Mouse (Mus musculus) kidney, adult 11 months (tissue): ENCODE results near the gene Cd3d.

Experiments used
- DNase-seq: peaks from one replicate; pipeline ENCODE4 v3.0.0; 2022

The Cd3d gene

DNA sequence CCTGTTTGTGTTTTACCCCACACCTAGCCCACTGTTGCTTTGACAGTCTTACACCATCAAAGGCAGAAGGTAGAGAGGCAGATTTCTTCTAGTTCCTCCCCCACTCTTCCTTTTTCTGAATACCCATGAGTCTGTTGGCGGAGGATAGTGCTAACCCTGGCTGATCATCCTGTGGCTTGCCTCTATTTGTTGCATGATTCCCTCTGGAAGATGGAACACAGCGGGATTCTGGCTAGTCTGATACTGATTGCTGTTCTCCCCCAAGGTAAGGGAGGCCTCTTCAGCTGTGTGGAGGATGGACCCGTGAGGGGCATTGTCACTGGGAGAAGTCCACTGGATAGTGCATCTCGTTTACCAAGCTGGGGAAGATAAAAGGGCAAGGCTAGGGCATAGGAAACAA lies at the start of gene Cd3d:
Cd3d (plus strand) TSS at position 111 of the 400 bp plus-strand sequence.
- no peak for DNase-seq

DNA sequence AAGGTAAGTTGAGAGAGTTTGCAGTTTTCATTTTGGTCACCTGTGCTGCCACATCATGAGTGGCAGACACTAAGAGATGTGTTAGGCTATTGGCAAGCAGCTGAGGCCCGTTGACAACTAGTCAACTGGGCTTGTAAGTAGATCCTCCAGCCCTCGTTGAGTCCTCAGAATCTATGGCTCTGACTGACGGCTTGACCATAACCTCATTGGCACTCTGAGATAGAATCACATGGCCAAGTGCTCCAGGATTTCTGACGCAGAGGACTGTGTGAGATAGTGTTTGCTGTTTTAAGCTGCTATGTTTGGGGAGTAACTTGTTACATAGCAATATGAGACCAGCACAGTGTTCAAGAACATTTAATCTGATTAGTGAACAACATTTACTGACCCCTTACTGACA lies 39.8 kb upstream of the Cd3d start:
- no peak for DNase-seq

GRCm38 (mm10) chr9:44942421-44942820 lies 39.2 kb upstream of the Cd3d start:
- no peak for DNase-seq

DNA sequence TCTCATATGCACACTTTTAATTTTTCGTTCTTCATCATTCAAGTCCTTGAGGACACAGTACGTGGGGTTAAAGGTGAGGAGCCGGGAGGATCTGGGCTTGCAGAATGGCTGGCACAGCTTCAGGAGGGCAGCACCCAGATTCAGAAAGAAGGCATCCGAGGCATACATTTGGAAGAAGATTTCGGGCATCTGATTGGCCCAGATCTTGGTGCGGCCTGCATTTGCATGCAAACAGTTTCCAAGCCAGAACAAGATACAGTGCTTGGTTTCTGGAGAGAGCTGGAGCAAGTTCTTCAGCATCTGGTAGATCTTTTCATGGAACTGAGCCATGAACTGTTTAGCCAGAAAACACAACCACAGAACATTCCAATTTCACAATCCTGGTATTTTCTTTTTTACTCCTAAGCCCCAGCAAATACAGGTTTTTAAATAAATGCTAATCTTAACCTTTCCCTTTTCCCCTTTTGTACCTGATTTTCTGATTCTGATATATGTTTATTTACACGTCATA lies 35.3 kb upstream of the Cd3d start:
- DNase-seq, result no peak

GRCm38 (mm10) chr9:44947836-44948235 lies 33.8 kb upstream of the Cd3d start:
- peak; percentile 16 for DNase-seq

DNA sequence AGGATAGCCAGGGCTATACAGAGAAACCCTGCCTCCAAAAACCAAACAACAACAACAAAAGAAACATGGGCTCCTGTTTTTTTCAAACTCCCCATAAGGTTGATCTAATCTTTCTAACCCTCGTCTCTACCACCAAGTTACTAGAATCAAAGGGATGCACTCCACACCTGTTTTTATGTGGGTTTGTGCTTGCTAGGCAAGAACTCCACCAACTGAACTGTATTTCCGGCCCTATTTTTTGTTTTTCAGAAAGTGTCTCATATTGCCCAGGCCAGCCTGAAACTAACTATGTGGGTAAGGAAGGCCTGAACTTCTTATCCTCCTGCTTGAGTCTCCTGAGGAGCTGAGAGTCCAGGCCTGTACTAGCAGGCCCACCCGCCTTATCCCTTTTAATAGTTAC lies 27.2 kb upstream of the Cd3d start:
- DNase-seq, result no peak

GRCm38 (mm10) chr9:44965126-44965832 lies 16.3 kb upstream of the Cd3d start, which contains the start of gene Ube4a:
Gene Ube4a (minus strand): TSS chr9:44965600.
- DNase-seq, result peak; percentile 99

GRCm38 (mm10) chr9:44965833-44966466 lies 15.6 kb upstream of the Cd3d start:
- DNase-seq, result no peak

DNA sequence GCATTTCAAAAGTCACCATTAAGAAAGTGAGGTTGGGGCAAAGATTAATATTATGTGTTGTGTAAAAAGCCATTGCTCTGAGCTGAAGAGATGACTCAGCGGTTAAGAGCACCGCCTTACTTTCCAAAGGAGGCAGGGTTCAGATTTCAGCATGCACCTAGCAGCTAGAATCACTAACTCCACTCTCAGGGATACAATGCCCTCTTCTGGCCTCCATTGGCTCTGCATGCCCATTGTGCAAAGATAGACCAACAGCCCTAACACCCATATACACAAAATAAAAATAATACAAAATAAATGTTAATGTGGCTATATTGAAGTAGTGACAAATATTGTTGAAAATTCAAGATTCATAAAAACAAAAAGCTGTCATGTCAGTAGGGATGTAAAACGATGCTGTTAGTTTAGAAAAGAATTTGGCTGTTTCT lies 14.8 kb upstream of the Cd3d start:
- DNase-seq, result peak; percentile 86

- DNase-seq, result peak; percentile 16
These were observed 13.8 kb upstream of the Cd3d start for GRCm38 (mm10) chr9:44967763-44968162.

DNA sequence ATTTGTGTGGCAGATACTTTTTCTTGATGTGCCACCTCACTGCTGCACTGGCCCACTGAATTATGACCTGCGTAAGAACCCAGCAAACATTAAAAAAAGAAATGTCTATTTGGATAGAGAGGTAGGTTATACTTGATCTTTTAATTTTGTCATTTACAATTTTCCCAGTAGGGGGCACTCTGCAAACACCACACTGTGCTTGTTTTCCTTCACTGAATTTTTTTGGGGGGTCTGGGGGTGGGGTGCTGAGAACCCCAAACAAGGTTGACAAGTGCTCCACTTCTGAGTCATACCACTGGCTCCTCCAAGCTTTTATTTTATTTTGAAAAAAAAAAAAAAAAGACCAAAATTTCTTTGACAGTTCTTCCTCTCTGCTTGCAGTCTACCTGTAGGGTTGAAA lies 12.1 kb upstream of the Cd3d start:
- no peak for DNase-seq

GRCm38 (mm10) chr9:44977813-44978212 lies 3.8 kb upstream of the Cd3d start:
- no peak for DNase-seq

GRCm38 (mm10) chr9:44979806-44980205 lies 1.8 kb upstream of the Cd3d start:
- no peak for DNase-seq

DNA sequence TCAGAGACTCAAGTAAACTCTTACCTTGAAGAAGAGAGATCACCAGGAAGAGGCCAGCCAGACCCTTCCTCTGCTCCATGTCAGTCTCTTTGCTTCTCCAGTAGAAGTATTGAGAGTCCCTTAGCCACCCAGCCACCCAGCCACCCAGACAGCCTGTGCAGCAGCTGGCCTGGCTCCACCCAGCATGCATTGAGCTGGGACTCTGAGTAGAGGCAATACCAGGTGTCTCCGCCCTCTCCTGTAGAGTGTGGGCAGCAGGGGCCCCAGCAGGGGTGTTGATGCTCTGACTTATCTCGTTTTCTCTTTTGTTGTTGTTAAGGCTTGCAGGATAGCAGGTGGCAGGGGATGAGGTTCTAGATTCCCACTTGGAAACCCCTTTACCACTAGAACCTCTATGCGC lies 1.3 kb upstream of the Cd3d start, which contains the start of gene Cd3g:
Cd3g (minus strand) TSS at position 190 of the 400 bp plus-strand sequence.
- DNase-seq, result no peak

DNA sequence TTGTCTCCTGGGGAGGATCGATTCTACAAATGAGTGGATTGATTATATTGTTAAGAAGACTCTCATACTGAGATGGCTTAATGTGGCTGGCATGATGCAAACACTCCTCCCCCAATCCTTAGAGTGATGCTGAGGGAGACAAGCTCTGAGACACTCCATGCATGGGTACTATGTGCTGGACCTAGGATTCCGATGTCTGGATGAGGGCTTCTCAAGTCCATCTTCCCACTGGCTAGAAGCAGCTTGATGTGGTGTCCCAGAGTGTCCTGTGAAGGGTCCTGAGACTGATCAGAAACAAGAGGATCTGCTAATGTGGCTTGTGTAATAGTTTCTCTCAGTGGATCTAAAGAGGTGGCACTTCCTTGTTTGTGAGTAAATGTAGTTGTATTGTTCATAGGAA lies 482 bp upstream of the Cd3d start:
- DNase-seq, result no peak

- DNase-seq, result no peak
These were observed 495 bp downstream of the Cd3d start for GRCm38 (mm10) chr9:44982081-44982480.

GRCm38 (mm10) chr9:44982531-44982930 lies 945 bp downstream of the Cd3d start:
- no peak for DNase-seq

DNA sequence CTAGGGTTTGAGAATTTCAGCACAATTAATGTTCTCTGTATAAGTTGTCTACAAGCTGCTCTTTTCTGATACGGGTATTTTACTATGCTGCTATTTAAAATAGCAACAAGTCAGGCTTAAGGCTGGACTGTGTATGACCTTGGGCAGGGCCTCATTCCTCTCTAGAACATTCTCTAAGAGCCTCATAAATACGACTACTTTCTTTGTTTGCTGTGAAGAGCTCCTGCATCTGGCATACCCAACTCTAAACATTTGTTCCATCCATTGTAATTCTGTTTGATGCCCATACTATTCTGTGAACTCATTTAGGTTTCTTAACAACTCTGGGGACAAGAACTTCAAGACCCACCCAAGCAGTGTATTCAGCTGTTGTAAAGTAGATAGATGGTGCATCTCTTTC lies 1.4 kb downstream of the Cd3d start:
- no peak for DNase-seq

DNA sequence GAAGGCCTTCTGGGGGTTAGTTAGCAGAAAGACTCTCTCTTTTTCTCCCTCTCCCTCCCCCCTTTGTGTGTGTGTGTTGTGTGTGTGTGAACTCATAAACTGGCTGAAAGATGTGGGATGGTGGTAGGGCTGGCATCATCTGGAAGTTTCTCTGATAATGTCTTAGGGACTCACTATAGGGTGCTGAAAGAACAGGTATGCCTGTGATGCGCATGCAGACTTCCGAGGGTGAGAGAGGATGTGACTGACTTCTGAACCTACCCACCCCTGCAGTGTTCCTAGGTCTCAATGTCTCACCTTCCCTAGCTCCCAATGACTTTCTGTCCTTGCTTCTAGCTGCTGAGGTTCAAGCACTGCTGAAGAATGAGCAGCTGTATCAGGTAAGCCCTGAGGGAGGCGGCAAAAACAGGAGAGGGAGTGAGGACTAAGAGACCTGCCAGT lies 4.2 kb downstream of the Cd3d start:
- DNase-seq, result no peak

- DNase-seq, result peak; percentile 12
These were observed 4.7 kb downstream of the Cd3d start for GRCm38 (mm10) chr9:44986242-44986781.

DNA sequence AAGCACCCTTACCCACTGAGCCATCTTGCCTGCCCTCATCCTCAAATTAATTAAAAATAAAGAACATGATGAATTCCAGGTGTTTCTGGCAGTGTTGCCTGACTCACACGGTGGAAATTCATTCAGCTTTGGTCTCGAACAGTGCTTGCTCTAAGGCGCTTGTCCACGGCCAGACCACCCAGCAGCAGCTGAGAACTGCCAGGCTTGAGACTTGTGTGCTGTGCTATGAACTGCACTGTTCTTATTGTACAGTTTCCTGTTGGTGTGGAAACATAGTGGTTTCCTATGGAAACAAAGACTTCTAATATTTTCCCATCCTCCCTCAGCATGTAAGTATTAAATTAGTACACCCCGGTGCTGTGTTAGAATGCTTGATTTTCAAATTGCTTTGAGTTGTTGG lies 5.4 kb downstream of the Cd3d start:
- no peak for DNase-seq

- no peak for DNase-seq
These were observed 10.2 kb downstream of the Cd3d start for GRCm38 (mm10) chr9:44991821-44992220.

- no peak for DNase-seq
These were observed 10.7 kb downstream of the Cd3d start for GRCm38 (mm10) chr9:44992271-44992670.

DNA sequence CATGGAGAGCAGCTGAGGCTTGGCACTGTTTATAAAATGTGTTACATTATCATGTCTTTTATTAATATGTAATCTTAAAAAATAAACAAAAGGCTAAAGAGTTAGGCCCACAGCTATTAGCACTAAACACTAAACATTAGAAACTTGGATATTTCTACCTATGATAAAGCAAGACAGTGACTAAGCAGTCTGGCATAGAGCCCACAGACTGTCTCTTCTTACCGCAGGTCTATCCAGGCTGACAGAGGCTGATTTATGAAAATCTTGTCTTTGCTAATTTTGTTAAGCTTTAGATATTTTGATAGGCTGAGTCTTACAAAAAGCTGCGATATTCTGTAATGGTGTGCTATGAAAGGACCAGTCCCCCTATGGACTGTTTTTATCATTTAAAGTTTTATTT lies 11.7 kb downstream of the Cd3d start:
- no peak for DNase-seq
